Mouse (Mus musculus) heart, adult 2 months (tissue): ENCODE data around the gene Ifi27l2b. TPM values are rescaled to one million over a fixed set of nuclear protein-coding genes. Genes with fewer than 3 reads are reported as not detected.

ENCODE experiments used
- DNase-seq, 2 experiments: peaks; one replicate each; pipeline ENCODE4 v3.0.0; 2021
- H3K27ac ChIP-seq: fragments of 200-600 bp; 2 replicates; pipeline ENCODE4 v1.8.1; 2022
- H3K27me3 ChIP-seq: fragments of 200-500 bp; 2 replicates; pipeline ENCODE4 v1.6.1; 2012; ENCODE audit warnings: mild to moderate bottlenecking, low read length, inconsistent platforms, mixed read lengths; ENCODE audit not compliant: control insufficient read depth, insufficient read depth
- H3K36me3 ChIP-seq: fragments of 200-500 bp; 2 replicates; pipeline ENCODE4 v1.6.1; 2012; ENCODE audit warnings: low read length, inconsistent platforms; ENCODE audit not compliant: control insufficient read depth, insufficient read depth
- H3K4me1 ChIP-seq: fragments of 200-500 bp; 2 replicates; pipeline ENCODE4 v1.6.1; 2011; ENCODE audit warnings: low read length; ENCODE audit not compliant: control insufficient read depth, insufficient read depth
- H3K4me3 ChIP-seq: fragments of 200-600 bp; 2 replicates; pipeline ENCODE4 v1.8.1; 2022
- H3K79me2 ChIP-seq: fragments of 200-500 bp; replicated peaks from 2 replicates; pipeline ENCODE4 v1.6.1; 2012; ENCODE audit warnings: mild to moderate bottlenecking, inconsistent platforms, low read length, moderate library complexity, mixed read lengths; ENCODE audit not compliant: control insufficient read depth, insufficient read depth
- H3K9ac ChIP-seq: fragments of 200-500 bp; 2 replicates; pipeline ENCODE4 v1.6.1; 2012; ENCODE audit warnings: low read depth, mild to moderate bottlenecking, control low read depth, inconsistent platforms, low read length, mixed read lengths
- CTCF ChIP-seq: fragments of 200-600 bp; IDR thresholded peaks from 2 replicates; pipeline ENCODE4 v1.8.1; 2022; ENCODE audit warnings: antibody characterized with exemption, mild to moderate bottlenecking, moderate library complexity
- EP300 ChIP-seq: fragments of 200-500 bp; IDR thresholded peaks from 2 replicates; pipeline ENCODE4 v1.6.1; 2011; ENCODE audit warnings: low read depth, low read length, control low read depth; ENCODE audit not compliant: insufficient read depth
- POLR2A ChIP-seq: fragments of 200-500 bp; IDR thresholded peaks from 2 replicates; pipeline ENCODE4 v1.6.1; 2011; ENCODE audit warnings: mild to moderate bottlenecking, low read depth, low read length, control low read depth; ENCODE audit not compliant: insufficient read depth
- WGBS: fragments of 180-500 bp; shearing (Covaris S2); methylation state at CpG from one replicate; pipeline ENCODE4 v1.1.7; 2018; 5-methylcytosine and 5-hydroxymethylcytosine counted together
- intact Hi-C: fragments of 180-260 bp; cut with DNase I; formaldehyde crosslinking; loops from one replicate; pipeline ENCODE4 v1.15.1; 2025
- polyA plus RNA-seq: library from polyadenylated mRNA; depleted of rRNA; stranded (reverse); fragments of >200 nt; gene quantifications from 2 replicates; pipeline ENCODE4 v1.2.3, GENCODE M21; 2012; rRNA removed
- total RNA-seq, 2 experiments: library from RNA; stranded (reverse); gene quantifications; 2 replicates each; pipeline ENCODE4 v1.2.3; 2021

The Ifi27l2b gene
- total and polyA plus RNA-seq, 3 experiments, result 0.29 TPM; not detected in 2

DNA sequence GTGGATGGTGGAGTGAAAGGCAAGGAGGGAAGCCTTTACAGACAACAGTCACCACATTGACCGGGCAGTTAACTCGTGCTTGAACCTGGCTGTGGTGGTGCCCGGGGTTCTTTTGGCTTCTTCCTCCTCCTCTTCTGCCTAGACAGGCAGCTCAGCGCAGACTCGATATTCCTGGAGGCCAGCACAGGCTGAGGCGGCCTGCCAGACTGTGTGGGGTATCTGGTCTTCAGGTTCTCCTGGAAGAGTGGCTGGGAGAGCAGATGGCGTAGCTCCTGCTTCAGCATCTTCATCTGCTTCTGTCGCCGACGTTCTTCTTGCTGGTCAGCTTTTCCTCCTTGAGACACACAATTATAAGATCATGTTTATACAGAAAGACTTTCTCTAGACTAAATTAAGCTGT is 48.9 kb downstream of the Ifi27l2b start:
- H3K27me3 ChIP-seq, result no peaks in the 10 kb centered on the region
- no peaks in the 10 kb centered on the region for H3K4me1 ChIP-seq
- H3K36me3 ChIP-seq, result no peaks in the 10 kb centered on the region
- DNase-seq, result no peak
- H3K27ac ChIP-seq, result no peak overlapping the region
- H3K4me3 ChIP-seq, result no peak overlapping the region
- TF ChIP-seq POLR2A, result no peak
- 85% methylated on average over 10 of the region's 10 CpGs for WGBS
- H3K9ac ChIP-seq, result no peak overlapping the region
- no peaks in the 10 kb centered on the region for H3K79me2 ChIP-seq
- intact Hi-C loops, result no loop called here

DNA sequence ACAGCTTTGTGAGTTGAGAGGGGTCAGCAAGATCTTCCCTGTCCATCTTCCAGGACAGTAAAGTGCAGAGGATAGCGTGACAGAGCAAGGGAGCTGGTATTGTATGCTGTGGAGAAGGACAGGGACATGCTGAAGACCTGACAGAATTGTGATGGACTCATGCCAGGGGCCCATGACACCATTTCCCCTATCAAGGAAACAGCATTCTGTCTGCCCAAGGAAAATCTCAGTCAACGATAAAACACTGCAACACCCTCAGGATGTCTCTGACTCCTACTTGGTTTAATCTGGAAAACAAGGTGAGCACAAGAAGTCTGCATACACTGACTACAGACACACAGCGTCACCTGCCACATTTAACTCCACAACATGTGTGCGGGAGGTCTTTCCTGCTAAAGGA is 49.3 kb downstream of the Ifi27l2b start, which contains the start of gene 9330161L09Rik:
Gene 9330161L09Rik, minus strand, starts transcription at position 101 of the 400 bp plus-strand sequence.
- Histone ChIP-seq H3K4me3 (no peak within 1 kb of the TSS), H3K27me3 (no peaks in the 10 kb centered on the region), H3K4me1 (no peaks in the 10 kb centered on the region), H3K9ac (no peak within 1 kb of the TSS), H3K36me3 (no peaks in the 10 kb centered on the region), H3K27ac (no peak within 1 kb of the TSS), H3K79me2 (no peaks in the 10 kb centered on the region)
- 70% methylated on average over 4 of the region's 4 CpGs for WGBS
- TF ChIP-seq CTCF (no peak), EP300 (no peak), POLR2A (no peak)
- no peak for DNase-seq
- intact Hi-C loops, result no loop called here

DNA sequence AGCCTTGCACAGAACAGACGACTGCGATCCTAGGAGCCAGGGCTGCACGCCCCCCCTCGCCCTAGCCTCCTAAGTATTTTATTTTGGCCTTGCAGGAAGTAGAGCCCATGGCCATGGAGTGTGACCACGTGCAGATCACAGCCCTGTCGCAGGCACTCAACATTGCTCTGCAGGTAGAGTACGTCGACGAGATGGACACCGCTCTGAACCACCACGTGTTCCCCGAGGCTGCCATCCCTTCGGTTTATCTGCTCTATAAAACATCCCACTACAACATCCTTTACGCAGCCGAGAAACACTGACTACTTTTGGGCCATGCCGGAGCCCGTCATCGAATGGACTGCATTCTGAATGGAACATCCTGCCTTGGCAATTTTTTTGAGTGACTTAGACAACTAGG is 52.9 kb downstream of the Ifi27l2b start:
- Histone ChIP-seq H3K36me3 (no peaks in the 10 kb centered on the region), H3K27ac (no peak overlapping the region)

More for the DNA sequence above, 52.9 kb downstream of the Ifi27l2b start:
- DNase-seq, result no peak
- no peaks in the 10 kb centered on the region for H3K4me1 ChIP-seq
- no peak for TF ChIP-seq CTCF
- TF ChIP-seq POLR2A, result no peak
- no peak for TF ChIP-seq EP300
- H3K4me3 ChIP-seq, result no peak overlapping the region
- no peaks in the 10 kb centered on the region for H3K27me3 ChIP-seq
- H3K9ac ChIP-seq, result no peak overlapping the region
- WGBS, result 86% methylated on average over 18 of the region's 18 CpGs
- intact Hi-C loops, result no loop called here
- H3K79me2 ChIP-seq, result no peaks in the 10 kb centered on the region

Other genes starting within 250 kb of the Ifi27l2b start
- gene Prima1, start 215.1 kb downstream of the Ifi27l2b start, total RNA-seq, result under 1 TPM; 0.29 to 0.43 TPM
- 0.53 and 1.4 TPM in 2 replicates for gene Prima1, start 215.1 kb downstream of the Ifi27l2b start, polyA plus RNA-seq
- not detected for gene Fam181a, start 146.2 kb downstream of the Ifi27l2b start, total RNA-seq
- gene Fam181a, start 146.2 kb downstream of the Ifi27l2b start, polyA plus RNA-seq, result not detected in 2 replicates
- gene Asb2, start 101.2 kb downstream of the Ifi27l2b start, total RNA-seq, result 100 to 1,000 TPM; 419 to 533 TPM
- gene Asb2, start 101.2 kb downstream of the Ifi27l2b start, polyA plus RNA-seq, result 505 and 541 TPM in 2 replicates
- gene Otub2, start 68.5 kb downstream of the Ifi27l2b start, total RNA-seq, result 1 to 10 TPM; 3.1 to 3.2 TPM
- gene Otub2, start 68.5 kb downstream of the Ifi27l2b start, polyA plus RNA-seq, result 4.1 and 6.4 TPM in 2 replicates
- gene 9330161L09Rik, start 49.4 kb downstream of the Ifi27l2b start, total RNA-seq, result 1 to 10 TPM; 1.4 to 1.6 TPM
- gene 9330161L09Rik, start 49.4 kb downstream of the Ifi27l2b start, polyA plus RNA-seq, result 0.61 and 1.00 TPM in 2 replicates
- gene Ddx24, start 31.4 kb downstream of the Ifi27l2b start, total RNA-seq, result 10 to 100 TPM; 85.3 to 89.3 TPM
- gene Ddx24, start 31.4 kb downstream of the Ifi27l2b start, polyA plus RNA-seq, result 30.2 and 46.0 TPM in 2 replicates
- 10 to 100 TPM; 56.3 to 68.8 TPM for gene Ifi27, start 23.0 kb downstream of the Ifi27l2b start, total RNA-seq
- gene Ifi27, start 23.0 kb downstream of the Ifi27l2b start, polyA plus RNA-seq, result 175 and 210 TPM in 2 replicates
- 10 to 100 TPM; 31.8 to 43.8 TPM for gene Ifi27l2a, start 13.5 kb downstream of the Ifi27l2b start, total RNA-seq
- 265 and 388 TPM in 2 replicates for gene Ifi27l2a, start 13.5 kb downstream of the Ifi27l2b start, polyA plus RNA-seq
- under 1 TPM; 0.16 to 0.37 TPM for gene Ppp4r4, start 75.1 kb upstream of the Ifi27l2b start, total RNA-seq
- 0.06 and 0.29 TPM in 2 replicates for gene Ppp4r4, start 75.1 kb upstream of the Ifi27l2b start, polyA plus RNA-seq
- not detected for gene Serpina10, start 174.2 kb upstream of the Ifi27l2b start, total RNA-seq
- not detected in 2 replicates for gene Serpina10, start 174.2 kb upstream of the Ifi27l2b start, polyA plus RNA-seq
- not detected for gene Serpina6, start 200.0 kb upstream of the Ifi27l2b start, total RNA-seq
- 0.12 TPM in 1 of 2 replicates, not detected in the other for gene Serpina6, start 200.0 kb upstream of the Ifi27l2b start, polyA plus RNA-seq
- gene Serpina16, start 218.9 kb upstream of the Ifi27l2b start, total RNA-seq, result not detected
- gene Serpina16, start 218.9 kb upstream of the Ifi27l2b start, polyA plus RNA-seq, result not detected in 2 replicates
- gene Serpina1f, start 238.3 kb upstream of the Ifi27l2b start, total RNA-seq, result not detected
- not detected in 2 replicates for gene Serpina1f, start 238.3 kb upstream of the Ifi27l2b start, polyA plus RNA-seq